Mouse (Mus musculus): ENCODE data around the gene Ccnl1.

DNA sequence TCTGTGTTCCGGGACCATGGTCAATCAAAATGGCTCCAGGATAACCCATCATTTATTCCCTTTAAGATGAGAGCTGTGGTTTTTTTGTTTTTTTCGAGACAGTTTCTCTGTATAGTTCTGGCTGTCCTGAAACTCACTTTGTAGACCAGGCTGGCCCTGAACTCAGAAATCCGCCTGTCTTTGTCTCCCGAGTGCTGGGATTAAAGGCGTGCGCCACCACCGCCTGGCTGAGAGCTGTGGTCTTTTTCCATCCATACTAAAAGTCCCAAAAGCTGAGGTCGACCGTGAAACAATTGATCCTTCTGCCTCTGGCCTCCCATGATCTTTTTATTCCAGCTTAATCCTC lies 764 bp upstream of the Ccnl1 start:
- TF ChIP-seq EP300 (IDR thresholded peaks at IDR 0.05; ENCODE audit: insufficient read depth, low read depth, low read length): no peak
- no peak for TF ChIP-seq POLR2A (IDR thresholded peaks at IDR 0.05; ENCODE audit: insufficient read depth, low read length)
- no peak for TF ChIP-seq CTCF (IDR thresholded peaks at IDR 0.05; ENCODE audit: low read depth, low read length)
